Mouse (Mus musculus): ENCODE data around the gene Lyrm9.

Gene Lyrm9

DNA sequence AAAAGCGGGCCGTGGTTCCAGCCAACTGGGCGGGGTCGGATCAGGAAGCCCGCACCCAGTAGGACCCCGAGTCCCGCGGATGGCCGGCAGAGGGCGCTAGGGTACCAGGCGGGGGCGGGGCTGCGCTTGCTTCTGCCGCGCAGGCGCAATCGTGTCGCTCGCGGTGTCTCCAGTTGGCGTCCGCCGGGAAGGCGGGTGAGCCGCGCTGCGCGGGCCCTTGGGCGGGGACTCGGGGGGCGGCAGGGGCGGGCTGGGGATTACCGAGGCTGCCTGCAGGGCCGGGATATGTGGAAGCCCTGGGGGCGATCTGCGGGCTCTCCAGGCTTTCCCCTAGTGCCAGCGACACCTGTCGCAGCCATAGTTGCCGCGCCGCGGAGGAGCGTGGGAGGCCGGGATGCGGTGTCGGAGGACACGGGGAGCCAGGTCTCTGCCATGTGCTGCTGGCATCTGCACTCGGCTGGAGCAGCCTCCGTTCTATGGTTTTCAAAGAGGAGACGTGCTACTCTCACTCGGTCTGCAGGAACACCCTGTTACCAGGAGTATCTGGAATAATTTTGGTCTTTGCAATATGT lies at the start of gene Lyrm9:
Lyrm9 (plus strand) TSS at position 143 of the 572 bp plus-strand sequence.
- DNase-seq (ENCODE audit: low spot score): peak; percentile 93

DNA sequence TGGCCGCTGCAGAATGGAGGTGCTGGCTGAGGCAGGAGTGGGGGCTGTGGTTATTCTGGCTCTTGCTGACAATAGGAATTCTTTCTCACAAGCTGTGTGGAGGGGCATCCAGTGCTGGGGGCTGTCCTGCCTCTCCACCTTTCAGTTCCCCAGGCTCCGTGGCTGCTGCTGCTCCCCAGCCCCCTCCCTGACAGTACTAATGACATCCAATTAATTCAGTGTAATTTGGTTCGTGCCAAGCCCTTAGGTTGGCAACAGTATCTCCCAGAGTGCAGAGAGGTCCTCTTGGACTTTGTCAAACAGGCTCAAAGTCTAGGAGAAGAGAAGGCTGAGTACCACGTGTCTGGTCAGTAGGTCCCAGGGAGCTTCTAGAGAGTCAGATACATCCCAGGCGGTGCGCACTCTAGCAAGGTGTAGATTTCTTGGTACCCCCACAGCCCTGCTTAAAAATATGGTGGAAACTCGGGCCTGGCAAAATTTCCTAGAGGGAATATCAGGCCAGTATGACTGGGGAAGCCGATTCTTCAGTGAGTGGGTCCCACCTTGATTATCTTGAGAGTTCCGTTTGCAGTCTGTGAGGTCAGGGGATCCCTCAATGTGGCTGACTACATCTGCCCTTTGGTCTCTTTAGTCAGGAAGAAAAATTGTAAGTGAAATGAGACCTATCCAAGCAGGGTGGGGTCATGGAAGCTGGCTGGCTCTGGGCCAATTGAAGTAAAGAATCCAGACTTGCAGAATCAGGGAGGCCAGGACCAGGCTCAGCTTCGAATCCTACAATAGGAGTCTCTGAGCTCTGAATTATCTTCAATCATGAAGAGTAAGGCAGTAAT lies 48.3 kb upstream of the Lyrm9 start:
- DNase-seq (ENCODE audit: low spot score): no peak

DNA sequence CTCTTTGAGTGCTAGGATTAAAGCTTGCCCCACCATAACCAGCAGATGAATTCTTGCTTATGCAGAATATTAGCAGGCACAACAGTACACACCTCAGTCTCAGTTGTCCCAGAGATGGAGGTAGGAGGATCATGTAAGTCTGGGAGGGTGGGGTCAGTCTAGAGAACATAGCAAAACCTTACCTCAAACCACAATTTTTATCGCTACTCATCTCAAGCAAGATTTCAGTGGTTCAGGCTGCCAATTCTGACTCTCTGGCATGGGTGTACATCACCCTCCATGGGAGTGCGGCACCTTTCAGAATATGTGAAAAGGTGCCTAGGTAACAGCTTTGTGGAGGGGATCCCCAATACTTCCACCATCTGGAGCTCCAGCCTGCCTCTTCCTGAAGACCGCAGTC lies 46.4 kb upstream of the Lyrm9 start:
- DNase-seq (ENCODE audit: low spot score): peak; percentile 17

DNA sequence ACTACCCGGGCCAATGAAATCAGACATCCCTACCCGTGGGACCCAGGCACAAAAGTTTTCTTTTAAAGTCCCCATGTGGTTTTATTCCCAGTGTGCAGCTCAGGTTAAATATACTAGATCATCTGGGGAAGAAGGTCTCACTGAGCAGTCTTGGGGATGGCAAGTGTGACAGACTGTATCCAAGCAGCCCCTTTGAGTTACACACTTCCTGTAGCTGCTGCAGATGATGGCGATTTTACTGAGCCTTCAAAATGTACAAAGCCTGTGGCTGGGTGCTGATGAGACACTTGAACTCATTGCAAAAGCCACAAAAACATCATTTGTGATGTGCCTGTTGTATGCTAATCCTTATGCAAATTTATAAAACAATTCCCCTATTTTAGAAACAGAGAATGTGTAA lies 45.8 kb upstream of the Lyrm9 start:
- peak; percentile 35 for DNase-seq (ENCODE audit: low spot score)

DNA sequence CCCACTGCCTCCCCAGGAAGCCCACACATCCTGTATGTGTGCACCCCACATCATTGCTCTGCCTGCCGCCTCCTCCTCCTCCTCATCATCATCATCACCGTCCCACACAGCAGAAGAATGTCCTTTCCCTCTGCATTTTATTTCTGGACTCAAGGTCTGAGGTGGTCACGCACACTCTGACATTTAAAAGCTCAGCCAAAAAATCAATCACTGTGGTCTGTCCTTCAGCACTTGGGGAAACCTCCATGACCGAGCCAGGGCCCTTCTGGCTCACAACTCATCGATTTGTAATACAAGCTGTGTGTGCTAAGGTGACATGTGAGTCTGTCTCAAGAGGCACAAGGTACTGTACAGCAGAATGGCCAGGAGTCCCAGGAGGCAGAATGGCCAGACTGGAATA lies 44.1 kb upstream of the Lyrm9 start:
- no peak for DNase-seq (ENCODE audit: low spot score)

DNA sequence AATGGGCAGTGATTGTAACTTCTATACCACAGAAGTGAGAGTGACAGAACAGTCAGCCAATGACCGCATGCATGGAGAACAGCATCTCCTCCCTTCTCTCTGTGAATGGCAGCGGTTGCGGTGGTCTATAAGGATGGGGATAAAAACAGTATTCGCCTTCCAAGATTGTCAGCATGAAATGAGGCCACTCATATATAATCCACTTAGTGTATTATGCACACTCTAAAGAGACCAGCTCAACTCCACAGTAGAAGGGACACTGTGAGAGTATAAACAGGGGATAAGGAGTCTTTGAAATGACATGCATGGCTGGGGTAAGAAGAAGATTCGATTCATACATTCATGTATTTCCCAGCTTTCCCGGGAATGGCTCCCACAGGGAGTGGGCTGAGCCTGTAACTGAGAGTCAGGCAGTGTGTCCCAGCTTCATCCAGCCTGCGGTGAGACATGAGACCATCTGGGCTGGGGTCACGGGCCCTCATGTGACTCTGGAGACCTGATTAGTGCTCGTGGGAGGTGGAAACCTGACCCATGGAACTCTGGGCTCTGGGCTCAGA lies 43.5 kb upstream of the Lyrm9 start:
- DNase-seq (ENCODE audit: low spot score): no peak

DNA sequence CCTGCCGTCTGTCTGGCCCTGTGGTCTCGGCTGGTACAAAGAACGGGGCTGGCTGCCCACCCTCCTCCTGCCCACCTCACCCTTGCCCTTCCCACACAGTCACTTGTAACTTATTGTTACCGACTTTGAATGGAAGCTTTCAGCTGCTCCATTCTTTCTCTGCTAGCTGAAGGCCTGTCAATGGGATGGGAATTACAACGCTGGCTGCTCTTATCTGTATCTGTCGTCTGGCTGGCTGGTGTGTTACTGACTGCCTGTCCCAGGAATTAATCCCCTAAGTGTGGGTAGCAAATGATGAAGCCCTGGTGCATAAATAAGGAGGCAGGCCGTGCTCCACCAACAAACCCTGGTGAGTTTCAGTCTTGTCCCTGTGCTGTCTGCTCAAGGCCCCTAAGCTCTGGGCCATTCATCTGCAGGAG lies 40.4 kb upstream of the Lyrm9 start:
- no peak for DNase-seq (ENCODE audit: low spot score)

DNA sequence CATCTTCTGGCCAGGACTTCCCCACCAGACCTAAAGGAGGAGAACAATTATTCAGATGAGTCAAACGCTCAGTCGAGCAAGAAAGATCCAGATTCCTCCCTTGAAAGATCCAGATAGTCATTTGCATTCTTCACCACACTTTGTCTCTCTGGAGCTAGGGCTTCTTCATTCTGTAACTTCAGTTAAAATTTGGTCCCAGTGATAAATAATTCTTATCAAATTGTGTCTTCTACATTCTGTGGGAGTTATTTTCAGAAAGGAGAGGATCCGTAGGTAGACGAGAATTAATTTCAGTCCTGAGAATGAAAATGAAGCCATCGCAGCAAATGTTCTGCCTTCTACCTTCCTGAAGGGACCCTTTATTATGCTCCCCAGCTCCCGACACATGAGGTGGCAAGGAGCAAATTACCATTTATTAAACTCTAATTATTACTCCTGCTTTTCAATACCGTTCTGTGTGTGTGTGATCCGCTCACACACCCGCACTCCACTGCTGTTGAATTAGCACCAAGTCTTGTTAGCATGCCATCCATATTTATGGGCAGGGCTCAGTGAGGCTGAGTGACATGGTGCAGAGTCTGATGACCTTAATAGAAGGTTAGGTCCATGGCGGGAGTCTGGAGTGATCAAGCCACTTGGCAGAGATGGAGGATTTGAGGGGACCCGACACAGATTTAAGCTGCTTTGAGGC lies 36.9 kb upstream of the Lyrm9 start:
- DNase-seq (ENCODE audit: low spot score): no peak

DNA sequence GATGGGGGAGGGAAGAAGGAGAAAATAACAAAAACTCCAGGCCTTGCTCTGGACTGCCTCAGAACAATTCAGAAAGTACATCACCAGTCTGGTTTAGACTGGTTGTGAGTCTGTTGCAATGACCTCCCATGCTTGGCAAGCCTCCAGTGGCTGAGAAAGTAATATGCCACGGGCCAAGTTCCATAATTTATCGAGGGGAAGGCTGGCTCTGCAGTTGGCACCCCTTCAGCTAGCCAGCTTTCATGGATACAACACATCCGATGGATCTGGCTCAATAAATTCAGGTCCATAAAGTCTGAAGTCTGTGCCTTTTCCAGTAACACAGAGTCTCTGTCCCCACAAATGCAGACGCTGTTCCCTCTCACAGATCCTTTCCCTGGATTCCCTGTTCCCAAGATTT lies 34.8 kb upstream of the Lyrm9 start:
- no peak for DNase-seq (ENCODE audit: low spot score)

DNA sequence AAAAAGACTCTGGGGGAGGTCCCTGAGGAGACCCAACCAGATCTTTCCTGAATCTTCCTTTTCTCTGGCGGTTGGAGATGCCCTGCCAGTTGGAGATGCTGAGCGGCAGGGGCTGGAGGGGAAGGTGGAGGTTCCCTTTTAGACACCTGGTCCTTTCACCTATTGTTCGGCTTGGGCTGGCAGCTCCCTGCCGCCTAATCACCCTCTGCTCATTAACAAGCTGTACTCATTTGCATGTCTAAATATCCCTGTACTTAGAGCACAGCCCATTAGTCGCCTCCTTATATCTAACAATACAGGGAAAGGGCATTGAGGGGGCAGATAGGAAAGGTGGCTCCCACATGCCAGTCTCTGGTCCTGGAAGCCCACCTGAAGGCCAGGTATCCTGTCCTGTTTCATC lies 34.3 kb upstream of the Lyrm9 start:
- DNase-seq (ENCODE audit: low spot score): no peak

DNA sequence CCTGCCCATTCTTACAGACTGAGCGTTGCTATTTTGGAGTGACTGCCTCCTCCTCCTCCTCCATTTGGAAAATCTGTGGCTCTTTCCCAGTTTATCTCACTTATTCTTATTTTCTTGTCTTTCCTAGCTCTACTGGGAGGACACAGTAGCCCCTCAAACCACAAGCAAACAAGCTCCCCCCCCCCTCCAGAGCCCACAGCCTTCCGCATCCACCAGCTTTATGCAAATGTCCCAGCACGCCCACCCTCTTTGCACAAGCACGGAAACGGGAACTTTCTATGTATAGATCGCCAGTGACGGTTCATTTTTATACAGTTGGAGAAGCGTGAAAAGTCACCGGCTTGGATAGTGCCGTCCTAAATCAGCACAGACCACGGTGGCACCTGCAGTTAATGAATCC lies 33.9 kb upstream of the Lyrm9 start:
- no peak for DNase-seq (ENCODE audit: low spot score)

DNA sequence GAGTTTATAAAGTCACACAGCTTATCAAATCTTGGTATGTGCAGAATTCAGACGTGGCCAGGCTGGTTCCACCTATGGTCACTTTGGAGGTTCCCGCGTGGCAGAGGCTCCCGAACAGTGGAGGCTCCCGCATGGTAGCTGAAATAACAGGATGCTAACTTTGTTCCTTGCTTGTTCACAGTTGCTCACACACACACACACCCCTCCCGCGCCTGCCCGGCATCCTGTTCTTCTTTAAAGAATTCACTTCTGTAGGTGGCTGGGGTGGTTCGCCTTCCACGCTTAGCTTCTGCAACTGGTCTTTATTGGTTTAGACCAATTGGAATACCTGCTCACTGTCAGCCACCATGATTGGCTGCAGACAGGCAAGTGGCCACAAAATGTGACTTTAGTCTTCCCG lies 33.3 kb upstream of the Lyrm9 start:
- DNase-seq (ENCODE audit: low spot score): peak; percentile 36

DNA sequence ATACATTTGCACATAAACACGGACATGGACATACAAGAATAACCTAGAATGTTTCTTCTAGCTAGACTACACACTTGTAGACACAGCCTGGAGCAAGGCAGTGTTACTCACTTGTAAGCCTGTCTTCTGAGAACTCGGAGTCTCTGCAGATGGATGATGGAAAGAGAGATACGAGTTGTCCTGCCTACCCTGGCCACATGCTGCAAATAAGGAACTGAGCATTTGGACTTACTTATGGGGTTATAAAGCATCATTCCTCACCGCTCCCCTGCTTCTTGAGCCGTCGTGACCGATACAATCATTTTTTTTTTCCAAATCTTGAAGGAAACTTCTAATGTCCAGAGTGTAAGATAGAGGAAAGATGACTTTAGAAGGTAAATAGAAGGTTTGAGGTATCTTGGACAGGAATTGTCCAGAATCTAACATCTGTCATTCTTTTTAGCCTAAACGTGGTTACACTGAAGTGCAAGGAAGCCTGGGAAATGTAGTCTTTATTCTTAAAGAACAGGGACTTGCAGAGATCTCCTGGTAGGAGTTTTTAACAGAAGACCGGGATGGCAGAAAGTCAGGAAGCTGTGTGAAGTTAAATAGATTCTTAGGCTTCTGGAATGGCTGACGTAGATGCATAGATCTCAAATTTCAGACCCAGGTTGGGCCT lies 30.2 kb upstream of the Lyrm9 start:
- DNase-seq (ENCODE audit: low spot score): no peak

DNA sequence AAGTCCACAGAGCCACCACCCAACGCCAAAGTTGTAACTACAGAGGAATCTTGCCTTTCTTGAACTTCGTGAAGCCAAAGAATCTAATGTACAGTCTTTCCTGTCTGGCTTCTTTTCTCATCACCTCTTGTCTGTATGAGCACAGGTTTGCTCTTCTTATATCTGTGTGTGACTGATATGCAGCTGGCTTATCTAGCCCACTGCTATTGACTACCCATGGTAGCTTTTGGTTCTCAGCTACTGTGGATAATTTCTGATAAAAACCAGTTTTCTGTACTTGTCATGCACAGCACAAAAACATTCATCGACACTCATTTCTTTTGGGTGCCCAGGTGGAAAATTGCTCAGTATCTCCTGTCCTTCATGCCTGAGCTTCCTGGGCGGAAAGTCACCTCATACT lies 25.3 kb upstream of the Lyrm9 start:
- DNase-seq (ENCODE audit: low spot score): no peak

DNA sequence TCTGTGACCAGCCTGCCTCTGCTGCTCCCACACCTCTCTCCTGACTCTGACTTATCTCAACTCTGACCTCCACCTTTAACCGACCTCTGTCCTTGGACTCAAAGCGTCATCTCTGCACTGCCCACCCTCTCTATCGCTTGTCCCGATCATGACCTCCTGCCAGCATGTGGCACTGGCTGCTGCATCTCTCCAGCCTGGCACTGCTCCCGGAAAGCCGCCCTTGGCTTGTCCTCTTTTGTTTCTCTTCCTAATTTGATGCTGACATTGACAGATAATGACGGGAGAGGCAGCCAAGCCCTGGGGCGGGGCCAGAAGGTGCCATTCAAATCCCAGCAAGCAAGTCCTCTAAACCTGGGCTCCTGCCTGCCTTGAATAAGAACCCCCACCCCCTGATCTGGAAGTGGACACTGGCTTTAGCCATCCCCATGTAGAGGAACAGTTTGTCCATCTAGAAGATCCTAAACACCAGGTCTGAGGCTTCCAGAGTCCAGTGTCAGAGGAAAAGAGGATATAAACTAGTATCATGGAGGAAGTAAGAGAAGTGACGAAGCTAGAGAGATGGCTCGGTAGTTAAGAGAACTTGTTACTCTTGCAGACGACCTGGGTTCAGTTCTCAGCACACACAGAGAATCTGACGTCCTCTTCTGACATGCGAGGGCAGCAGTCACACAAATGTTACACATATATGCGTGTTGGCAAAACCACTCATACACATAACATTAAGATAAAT lies 22.6 kb upstream of the Lyrm9 start:
- DNase-seq (ENCODE audit: low spot score): no peak

DNA sequence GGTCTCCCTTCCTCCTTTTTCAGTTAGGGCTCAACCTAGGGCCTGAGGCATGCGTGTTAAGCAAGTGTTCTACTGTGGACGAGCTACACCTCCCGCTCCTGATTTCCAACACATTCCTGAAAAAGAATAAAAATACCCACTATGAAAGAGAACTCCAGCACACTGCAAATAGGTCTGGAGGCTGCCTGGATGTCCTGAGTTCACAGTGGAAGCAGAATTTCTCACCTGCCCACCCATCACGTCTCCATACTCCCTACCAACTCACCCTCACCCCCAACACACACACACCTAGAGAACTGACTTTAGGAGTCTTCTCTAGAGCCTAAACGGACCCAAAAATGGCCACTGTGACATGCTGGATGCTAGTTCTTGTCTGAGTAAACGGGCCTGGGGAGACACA lies 21.8 kb upstream of the Lyrm9 start:
- no peak for DNase-seq (ENCODE audit: low spot score)

DNA sequence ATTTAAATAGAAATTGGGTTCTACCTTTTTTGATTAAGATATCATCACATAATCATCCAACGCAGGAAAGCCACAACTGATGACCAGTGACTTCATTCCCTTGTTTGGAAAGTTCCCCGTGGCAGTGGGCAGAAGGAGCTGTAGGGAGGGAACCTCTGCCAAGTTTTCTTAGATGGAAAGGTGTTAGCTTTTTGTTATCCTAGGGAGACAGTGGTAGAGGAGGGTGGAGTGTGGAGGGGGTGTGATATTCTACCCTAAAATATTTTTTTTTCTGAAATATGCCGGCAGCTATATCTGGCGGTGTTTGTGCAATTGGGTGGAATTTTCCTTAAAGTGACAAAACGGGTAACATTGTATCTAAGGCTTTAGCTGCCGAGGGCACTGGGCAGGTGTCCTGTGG lies 21.2 kb upstream of the Lyrm9 start:
- DNase-seq (ENCODE audit: low spot score): no peak

DNA sequence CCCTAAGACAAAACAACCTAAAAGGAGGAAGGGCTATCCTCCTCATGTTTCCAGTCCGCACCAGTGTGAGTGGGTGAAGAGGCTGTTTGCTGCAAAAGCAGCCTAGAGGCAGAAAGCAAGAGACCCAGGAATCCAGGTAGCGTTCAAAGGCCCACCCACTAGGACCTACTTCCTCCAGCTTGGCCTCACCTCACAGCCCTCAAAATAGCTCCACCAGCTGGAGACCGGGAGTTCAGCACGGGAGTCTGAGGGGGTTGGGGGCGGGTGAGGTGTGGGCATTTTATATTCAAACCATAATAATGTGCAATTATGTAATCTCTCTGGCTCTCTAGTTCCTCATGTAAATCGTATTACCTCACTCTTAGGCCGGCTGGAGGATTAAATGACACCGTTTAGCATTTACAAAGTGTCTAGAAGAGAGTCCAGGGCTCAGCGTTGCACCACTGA lies 20.7 kb upstream of the Lyrm9 start:
- DNase-seq (ENCODE audit: low spot score): no peak

DNA sequence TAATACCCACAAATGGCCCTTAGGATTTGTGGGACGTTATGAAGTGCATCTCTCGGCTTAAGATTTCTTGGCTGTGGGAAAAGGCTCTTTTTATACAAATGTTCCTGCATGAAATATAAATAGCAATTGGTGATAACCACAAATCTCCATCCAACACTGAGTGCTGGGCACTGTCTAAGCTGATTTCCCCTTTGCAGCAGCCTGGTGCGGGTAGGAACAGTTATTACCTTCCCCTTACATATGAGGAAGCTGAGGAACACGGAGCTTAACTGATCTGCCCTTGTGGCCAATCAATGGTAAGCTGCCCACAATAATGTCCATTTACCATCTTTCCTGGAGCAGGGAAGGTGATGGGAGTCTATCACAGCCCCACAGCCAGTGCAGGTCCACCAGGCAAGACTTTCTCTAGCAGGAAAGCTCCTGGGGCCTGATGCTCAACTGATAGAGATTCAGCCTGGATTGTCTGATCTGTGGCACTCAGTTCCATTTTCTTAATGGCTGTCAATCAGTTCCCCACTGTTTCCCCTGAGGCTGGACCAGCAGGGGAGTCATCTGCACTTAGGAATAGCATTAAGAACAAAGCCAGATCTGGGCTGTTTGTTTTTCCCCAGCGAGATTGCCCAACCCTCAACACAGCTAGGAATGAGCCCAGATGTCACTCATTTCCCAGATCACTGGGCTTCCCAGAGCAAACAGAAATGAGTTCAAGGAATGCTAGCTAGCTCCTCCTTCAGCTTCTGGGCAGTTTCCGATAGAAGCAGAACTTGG lies 18.9 kb upstream of the Lyrm9 start:
- DNase-seq (ENCODE audit: low spot score): no peak

DNA sequence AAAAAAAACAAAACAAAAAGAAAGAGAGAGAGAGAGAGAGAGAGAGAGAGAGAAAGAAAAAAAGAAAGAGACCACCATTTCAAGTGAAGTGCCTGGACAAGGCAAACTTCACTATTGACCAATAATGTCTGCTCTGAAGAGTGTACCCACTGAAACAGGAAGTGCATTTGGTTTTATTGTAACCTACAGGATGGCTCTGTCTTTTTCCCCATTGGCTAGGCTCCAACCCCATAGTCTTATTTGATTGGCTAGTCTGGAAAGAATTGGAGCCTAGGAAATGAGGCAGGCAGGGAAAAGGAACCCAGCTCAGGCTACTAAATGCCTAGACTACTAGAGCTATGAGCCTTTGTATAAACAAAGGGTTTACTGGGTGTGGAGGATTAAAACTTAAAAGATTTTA lies 17.0 kb upstream of the Lyrm9 start:
- no peak for DNase-seq (ENCODE audit: low spot score)

DNA sequence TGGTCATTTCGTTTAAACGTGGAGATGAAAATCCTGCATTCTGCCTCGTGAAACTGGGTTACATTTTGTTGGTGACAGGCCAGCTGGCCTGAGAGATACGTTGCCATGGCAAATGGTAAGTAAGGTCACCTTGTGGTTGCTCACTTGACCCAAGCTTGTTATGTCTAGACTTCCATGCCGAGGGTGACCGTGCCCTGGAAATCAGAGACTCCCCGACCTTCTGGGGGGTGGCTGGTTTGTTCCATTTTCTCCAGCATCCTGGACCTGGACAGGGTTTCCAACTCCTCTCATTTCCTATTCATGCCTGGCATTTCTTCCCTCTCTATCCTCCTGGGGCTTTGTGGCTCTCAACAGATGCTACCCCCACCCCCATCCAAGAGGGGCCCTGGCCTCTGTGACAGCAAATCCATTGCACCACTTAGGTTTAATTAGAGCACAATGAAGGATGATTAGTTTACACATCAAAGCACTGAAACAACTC lies 11.9 kb upstream of the Lyrm9 start:
- DNase-seq (ENCODE audit: low spot score): no peak

Measured in T-cell, adult 2 months (primary cell).